Mouse (Mus musculus): ENCODE measurements around the gene Ptgdr.
"Not testable (repeated sequence)": the region's sequence is repeated elsewhere in the genome, so short reads cannot be mapped to it uniquely, and the experiment has no call there.

Ptgdr gene

DNA sequence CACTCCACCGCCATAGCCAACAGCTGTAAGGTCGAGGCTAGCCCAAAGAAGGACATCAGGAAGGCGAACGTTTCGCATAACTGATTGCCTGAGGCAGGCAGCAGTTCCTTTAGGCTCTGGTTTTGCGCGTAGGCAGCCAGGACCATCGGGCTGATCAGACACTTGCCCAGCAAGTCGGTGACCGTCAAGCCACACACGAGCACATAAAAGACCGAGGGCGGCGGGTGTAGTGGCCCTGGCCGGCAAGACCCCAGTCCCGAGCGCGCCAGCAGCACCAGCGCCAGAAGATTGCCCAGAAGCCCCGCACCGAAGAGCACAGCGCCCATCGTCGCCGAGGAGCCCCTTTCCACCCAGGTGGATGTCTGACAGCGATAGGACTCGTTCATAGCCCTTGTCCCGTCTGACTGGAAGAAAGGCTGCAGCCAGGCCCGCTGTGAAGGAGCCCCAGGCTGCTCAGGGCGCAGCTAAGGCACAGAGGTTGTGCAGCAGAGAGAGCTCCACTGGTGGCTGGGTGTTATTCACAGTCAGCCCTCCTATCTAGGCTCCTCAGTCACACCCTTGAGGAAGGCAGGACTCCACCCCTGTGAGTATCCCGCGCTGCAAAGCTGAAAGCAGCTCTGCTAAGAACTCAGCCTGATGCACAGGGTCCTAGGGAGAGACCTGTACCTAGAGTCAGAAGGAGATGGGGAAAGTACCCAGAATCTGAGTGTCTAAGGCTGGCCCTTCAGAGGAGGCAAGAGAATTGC is at the start of gene Ptgdr:
Ptgdr (minus strand) TSS at position 508 of the 746 bp plus-strand sequence.
- DNase-seq (ENCODE audit: low read depth, low spot score) = no peak

DNA sequence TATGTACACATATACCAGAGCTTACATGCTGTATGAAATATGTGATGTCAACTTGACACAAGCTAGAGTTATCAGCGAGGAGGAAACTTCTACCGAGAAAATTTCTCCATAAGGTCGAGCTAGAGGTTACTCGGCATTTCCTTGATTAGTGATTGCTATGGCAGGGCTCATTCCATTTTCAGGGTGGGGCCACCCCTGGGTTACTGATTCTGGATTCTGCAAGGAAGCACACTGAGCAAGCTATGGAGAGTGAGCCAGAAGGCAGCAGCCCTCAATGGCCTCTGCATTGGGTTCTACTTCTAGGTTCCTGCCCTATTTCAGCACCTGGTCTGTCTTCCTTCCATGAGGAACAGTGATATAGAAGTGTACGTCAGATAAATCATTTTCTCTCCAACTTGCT is 48.6 kb upstream of the Ptgdr start:
- no peak for DNase-seq (ENCODE audit: low read depth, low spot score)

DNA sequence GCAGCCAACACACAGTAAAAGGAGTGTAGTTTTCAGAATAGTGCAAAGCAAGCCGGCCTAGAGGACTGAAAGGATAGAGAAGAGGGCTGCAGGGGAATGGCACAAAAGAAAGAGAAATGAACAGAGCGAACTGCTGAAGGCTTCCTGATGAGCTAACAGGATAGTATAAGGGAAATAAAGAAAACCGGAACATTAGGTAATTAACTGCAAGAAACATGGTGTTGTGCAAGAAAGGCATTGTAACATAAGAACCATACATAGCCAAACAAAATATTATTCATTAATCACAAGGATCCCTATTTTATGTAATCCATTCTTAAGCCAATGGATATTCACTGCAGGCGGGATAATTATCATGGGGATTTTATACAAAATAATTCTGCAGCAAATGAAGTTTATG is 45.0 kb upstream of the Ptgdr start:
- no peak for DNase-seq (ENCODE audit: low read depth, low spot score)

DNA sequence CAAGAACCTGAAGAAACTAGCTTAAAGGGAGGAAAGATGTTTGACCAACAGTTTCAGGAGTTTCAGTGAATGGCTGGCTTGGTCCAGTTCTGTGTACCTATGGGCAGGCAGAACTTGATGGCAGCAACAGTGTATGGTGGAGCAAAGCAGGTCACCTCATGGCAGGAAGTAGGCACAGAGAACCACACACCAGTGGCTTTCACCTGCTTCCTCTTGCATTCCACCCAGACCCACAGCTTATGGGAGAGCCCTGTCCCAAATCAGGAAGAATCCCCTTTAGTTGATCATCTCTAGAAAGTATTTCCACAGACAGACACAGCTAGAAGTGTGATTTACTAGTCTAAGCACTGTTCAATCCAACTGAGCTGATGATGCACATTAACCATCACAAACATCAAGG is 42.6 kb upstream of the Ptgdr start:
- not testable (repeated sequence) for DNase-seq (ENCODE audit: low read depth, low spot score)

DNA sequence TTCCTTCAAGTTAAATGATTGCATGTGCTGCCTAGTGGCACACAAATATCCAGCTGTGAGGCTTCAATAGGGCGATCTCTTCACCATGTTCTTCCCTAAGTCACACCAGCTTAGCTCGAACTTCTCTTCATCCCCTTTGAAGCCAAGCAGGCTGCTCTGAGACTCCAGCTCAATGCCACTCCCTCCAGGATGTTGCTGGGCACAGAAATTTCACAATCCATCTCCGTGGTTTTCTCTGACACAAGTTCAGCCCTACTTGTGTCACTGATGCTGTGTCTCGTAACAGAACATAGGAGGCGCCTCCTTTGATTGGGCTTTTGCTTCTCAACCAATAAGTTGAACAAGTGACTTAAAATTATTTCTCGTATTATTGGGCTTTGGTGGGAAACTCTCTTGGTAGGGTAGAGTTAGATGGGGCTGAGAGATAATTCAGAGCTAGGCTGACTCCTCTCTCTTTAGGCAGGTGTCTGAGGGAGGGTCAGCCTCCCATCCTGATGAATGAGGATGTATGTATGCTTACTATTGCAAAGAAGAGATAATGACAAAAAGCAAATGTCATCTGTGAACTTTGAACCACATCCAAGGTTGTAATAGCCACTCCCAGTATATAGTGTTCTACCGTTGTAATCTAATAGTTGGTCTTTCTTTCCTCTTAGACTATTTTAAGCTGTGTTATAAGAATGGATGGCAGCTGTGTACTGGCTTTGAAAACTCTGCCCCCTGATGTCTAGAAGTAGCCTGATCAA is 32.4 kb upstream of the Ptgdr start:
- DNase-seq (ENCODE audit: low read depth, low spot score) = no peak

DNA sequence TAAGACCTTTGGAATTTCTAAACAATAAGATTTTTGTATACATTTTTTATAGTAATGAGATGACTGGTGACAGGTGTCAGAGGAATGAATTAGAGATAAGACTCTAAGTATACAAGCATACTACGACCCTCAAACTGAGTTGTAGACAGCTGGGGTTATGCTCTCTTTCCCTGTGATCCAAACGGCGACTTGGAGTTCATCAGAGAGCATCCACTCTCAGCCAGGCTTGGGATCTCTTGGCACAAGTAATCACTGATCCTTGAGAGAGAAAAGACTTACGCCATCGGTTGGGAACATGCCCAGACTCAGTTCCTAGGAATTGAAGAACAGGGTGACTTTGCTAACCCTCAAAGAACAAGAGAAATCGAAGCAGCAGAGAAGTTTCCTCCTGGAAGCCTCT is 10.5 kb upstream of the Ptgdr start:
- no peak for DNase-seq (ENCODE audit: low read depth, low spot score)

DNA sequence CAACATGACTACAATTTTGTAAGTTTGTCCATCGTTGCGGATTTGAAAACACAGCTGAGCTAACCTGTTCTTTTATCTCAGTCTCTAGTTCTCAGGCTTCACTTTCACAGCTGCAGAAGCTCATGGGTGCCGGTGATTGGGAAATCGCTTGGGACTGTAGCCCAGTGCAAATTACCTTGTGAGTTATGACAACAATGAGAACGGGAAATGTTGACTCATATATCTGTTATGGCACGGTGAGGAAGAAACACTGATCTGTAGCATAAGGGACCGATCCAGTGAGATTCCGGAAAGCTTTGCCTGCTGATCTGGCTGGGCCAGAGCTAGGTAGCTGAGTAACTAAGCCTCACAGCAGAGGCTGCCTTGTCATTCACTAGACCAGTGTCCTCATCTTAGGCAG is 6.5 kb upstream of the Ptgdr start:
- DNase-seq (ENCODE audit: low read depth, low spot score) = no peak

DNA sequence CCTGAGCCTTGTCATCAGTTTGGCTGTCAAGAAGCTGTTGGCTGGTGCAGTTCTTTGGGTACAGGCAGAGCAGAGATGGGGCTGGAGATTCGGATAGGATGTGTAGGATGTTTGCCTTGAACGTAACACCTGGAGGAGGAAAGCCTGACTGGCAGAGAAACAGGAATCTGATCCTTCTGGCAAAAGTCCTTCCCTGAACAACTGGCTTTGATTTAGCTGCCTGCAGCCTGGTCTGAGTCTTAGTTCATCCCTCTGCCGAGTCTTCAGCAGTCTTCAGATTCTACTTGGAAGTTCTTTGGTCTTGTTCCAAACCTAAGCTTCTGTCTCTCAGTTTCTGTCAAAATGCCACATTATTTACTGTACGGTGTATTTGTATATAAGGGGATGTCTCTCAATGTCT is 3.9 kb upstream of the Ptgdr start:
- no peak for DNase-seq (ENCODE audit: low read depth, low spot score)

DNA sequence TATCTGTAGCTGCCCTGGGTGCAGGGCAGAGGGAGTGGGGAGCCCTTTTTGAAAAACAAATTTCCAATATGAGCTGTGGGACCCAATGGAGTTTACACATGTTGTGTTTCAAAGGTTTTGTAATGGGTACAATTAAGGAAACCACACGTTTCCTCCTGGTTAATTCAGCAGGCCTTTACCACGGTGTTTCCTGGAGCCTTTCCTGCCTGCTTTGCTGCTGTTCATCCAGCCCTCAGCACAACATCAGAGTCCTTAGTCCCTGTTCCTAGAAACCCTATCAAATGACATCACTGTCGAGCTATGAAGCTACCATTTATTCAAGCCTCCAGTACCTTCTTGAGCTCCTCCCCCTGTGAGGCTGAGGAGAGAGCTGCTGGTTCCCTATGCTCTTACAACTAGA is 2.0 kb upstream of the Ptgdr start:
- DNase-seq (ENCODE audit: low read depth, low spot score) = no peak

DNA sequence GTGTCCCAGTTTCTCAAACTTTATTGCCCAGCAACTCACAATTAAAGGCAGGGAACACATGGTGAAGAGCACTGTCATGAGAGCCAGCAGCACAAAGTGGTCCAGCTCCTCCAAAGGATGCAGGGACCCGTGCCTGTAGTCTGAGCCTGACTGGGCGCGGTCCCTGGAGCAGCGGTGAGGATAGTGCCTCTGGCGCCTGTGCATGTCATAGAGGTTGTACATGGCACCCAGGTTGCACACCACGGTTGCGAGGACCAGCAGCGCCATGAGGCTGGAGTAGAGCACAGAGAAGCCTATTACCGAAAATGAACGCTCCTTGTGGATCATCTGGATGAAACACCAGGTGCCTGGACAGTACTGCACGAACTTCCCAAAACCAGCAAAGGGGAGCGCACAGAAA is 803 bp downstream of the Ptgdr start:
- DNase-seq (ENCODE audit: low read depth, low spot score) = no peak

DNA sequence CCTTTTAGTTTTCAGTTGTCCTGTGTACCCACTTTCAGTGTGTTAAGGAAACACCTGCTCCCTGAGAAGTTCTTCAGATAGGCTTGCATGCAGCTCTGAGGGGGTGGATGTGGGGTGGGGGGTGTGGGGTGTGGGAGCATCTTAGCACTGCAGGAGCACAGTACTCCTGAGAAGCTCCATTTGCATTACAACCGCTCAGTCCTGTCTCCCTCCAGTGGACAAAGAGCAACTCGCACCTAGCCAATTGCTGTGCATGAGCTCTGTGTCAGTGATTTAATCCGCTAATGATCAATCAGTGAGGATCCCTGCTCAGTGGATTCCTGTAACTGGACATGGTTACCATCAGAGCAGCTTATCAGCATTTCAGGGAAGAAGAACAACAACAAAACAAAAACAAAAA is 8.5 kb downstream of the Ptgdr start:
- not testable (repeated sequence) for DNase-seq (ENCODE audit: low read depth, low spot score)

DNA sequence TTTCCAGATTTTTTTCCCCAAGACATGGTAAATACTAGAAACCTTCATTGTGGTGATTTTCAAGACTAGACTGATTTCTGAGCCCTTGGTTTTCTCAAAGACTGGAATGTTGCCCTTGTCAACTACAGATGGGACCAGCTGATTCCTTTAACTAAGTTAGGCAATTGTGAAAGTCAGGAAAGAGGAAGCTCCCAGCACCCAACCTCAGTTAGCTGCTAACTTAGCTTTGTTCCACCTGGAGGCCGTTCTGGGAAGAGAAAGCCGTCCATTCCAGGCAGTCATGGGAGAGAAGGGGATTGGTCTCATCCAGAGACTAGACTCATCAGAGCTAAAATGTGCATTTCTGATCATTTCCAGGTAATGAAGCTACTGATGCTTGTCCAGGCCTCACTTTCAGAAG is 11.4 kb downstream of the Ptgdr start:
- no peak for DNase-seq (ENCODE audit: low read depth, low spot score)

DNA sequence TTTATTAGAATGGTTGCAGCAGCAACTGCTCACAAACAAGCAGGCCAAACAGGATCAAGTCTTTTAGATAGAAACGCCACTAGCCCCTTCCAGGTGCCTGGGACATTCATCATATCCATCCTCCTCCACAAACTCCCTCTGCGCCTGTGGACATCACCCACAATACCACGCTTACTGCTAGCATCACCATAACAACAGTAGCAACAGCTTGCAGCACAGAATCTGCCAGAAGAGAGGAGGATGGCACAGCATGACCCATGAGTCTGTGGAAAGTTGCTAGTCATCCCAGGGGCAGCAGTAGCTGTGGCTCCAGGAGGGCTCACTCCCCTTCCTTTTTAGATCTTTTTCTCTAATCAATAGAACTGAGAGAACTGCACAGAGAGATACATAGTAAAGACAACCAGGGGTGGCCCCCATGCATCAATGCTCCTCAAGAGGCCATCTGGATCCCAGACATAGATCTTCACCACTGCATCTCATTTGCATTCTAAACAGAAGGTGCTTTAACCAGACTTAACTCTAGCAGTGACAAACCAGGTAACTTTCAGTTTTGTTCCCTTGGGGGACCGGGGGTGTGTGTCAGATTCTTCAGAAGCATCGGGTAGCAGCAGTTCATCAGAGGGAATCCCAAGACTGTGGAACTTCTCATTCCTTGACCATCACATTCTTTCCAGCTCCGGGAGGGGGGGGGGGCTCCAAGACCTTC is 12.5 kb downstream of the Ptgdr start:
- no peak for DNase-seq (ENCODE audit: low read depth, low spot score)

DNA sequence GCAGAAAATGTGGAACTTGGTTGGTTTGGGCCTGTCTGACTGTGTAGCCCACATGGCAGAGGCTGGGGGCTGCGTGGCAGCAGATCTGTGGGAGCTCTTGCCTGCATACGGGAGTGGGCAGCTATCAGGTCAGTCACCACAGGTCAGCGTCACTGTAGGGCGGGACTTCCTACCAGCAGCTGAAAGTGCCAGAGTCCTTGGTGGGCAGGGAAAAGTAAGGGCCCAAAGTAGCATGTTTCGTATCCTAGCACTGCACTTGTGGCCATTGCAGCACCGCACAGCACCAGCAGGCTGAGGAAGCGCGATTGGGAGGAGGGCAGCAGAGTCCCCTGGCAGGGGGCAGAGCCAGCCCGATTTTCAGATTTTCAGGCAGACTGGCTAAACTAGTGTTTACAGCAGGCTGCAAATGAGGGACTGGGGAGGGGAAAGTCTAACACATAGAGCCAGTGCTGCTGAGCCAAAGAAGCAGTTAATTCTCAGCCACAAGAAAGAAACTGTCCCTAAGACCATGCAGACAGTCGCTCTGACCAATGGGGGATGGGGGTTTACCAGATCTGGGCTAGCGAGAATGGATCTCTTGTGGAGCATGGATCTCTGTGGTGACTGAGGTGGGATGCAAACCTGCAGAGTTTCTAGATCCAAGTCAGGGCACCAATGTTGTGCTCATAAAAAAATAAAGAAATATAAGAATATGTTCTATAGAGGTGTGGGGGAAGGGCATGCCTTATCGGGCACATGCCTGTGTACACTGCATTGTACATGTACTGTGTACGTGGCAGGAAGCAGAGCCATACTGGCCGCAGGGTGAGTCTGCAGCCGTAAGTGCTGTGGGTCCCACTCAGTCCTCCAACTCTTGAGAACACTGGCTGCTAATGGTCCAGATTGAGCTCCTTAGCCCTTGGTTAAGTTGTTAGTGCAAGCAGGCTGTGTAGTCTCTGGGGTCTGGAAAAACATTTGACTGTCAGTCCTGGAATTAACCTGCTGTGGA is 15.1 kb downstream of the Ptgdr start:
- DNase-seq (ENCODE audit: low read depth, low spot score) = no peak

DNA sequence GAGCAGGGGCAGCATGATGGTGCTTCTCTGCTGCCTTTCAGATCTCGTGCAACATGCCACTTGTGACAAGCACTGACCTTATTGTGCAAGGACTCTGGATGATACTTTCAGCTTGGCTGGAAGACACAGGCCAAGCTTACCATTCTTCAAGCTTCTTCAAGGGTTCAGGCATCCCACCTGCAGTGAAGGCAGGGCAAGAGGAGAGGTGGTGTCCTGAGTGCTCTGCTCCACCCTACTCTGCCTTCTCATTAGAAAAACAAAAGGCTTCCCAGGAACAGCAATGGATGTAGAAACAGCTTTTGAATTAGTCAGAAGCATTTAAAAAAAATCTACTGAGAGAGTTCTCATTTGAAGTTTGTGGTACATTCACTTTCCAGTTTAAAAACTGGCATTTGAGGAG is 20.5 kb downstream of the Ptgdr start:
- no peak for DNase-seq (ENCODE audit: low read depth, low spot score)

DNA sequence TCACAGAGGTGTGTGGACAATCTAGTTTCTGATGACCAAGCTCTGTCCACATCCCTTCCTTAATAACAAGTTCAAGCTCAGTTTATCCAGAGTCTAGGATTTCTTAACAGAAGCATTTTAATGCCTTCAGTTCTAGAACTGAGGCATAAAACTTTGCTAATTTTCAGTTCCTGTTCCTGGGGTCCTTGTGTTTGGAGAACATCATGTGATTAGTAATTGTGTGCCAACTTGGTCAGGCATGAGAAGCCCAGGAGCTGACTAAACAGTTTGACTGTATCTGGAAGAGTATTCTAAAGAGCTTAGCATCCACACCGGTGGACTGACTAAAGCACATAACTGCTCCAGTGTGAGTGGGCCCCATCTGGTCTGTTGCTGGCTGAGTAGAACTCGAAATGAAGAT is 24.0 kb downstream of the Ptgdr start:
- no peak for DNase-seq (ENCODE audit: low read depth, low spot score)

DNA sequence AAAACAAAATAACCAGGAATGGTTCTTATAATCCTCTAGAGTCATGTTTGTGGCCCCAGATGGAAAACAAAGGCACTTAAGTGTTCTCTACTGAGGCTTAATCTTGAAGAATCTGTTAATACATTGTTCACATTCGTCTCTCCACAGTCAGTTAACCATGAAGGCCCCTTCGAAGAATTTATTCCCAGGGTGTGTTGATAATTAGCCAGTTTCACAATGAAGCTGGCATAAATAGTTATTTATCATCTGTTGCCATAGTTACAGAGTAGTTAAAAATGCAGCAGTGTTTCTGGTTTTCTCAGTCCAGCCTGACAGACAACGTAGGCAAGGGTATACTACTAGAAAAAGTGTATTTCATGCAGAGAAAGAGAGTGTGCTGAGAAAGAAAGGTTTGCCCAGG is 25.0 kb downstream of the Ptgdr start:
- DNase-seq (ENCODE audit: low read depth, low spot score) = not testable (repeated sequence)

DNA sequence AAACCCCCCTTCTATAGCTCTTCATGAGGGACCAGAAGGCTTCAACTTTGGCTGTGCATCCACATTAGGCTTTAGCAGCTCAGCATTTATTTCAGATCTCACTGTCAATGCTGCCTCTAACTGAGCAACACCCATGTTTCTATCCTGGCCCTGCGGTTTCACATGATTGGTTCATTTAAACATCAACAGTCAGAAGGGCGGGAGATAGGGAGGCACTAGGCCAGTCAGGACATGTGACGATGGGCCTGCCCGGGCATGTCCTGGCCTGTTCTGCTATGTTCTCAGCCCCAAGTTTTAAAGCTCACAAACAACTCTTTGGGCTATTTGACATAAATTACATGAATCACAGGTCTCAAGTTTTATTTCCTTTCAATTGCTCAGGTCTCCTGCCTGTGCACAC is 26.1 kb downstream of the Ptgdr start:
- DNase-seq (ENCODE audit: low read depth, low spot score) = not testable (repeated sequence)

DNA sequence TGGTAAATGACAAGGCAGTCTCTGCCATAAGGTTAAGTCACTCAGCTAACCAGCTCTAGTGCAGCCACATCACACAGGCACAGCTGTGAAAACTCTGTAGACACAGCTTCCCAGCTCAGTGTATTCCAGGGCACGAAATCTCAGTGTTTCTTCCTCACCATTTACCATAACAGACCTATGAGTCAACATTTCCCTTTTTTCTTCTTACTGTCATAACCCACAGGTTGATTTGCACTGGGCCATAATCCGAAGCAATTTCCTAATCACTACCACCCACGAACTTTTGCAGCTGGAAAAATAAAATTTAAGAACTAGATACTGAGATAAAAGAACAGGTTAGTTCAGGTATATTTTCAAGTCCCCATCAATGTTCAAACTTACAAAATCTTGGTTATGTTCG is 31.4 kb downstream of the Ptgdr start:
- no peak for DNase-seq (ENCODE audit: low read depth, low spot score)

DNA sequence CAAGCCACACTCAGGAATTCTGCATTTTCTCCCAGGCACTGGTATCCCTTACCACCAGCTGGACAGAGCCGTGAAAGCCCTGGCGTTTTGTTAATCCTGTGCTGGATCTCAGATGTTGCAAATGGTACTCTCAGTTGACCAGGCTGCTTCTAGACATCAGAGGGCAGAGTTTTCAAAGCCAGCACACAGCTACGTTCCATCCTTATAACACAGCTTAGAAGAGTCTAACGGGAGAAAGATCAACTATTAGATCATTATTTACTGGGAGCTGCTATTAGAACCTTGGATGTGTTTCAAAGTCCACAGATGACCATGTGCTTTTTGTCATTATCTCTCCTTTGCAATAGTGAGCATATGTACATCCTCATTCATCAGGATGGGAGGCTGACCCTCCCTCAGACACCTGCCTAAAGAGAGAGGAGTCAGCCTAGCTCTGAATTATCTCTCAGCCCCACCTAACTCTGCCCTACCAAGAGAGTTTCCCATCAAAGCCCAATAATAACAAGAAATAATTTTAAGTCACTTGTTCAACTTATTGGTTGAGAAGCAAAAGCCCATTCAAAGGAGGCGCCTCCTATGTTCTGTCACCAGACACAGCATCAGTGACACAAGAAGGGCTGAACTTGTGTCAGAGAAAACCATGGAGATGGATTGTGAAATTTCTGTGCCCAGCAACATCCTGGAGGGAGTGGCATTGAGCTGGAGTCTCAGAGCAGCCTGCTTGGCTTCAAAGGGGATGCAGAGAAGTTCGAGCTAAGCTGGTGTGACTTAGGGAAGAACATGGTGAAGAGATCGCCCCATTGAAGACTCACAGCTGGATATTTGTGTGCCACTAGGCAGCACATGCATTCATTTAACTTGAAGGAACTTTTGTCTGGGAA is 37.8 kb downstream of the Ptgdr start:
- no peak for DNase-seq (ENCODE audit: low read depth, low spot score)

Data from CD4-positive helper T cell, adult 2 months (primary cell).